Mouse (Mus musculus) c-Kit-positive CD71-negative TER-119-negative erythroid progenitor cells, embryonic 14.5 days (primary cell): ENCODE results near the gene Cdc42se2.

Experiments
- DNase-seq: peaks from one replicate; pipeline ENCODE4 v3.0.0-alpha.2; 2013; ENCODE audit warnings: low read depth

Gene Cdc42se2

GRCm38 (mm10) chr11:54793173-54793572 is 5.7 kb upstream of the Cdc42se2 start:
- DNase-seq: no peak

DNA sequence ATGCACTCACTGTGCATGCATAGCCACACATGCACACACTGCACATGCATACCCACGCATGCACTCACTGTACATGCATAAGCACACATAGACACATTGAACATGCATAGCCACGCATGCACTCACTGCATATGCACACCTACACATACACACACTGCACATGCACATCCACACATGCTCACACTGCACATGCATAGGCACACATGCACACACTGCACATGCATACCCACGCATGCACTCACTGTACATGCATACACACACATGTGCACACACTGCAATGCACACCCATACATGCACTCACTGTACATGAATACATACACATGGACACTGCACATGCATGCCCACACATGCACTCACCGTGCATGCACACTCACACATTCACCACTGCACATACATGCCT is 4.0 kb upstream of the Cdc42se2 start:
- no peak for DNase-seq

- no peak for DNase-seq
Measured at GRCm38 (mm10) chr11:54786858-54787487, 502 bp downstream of the Cdc42se2 start.

DNA sequence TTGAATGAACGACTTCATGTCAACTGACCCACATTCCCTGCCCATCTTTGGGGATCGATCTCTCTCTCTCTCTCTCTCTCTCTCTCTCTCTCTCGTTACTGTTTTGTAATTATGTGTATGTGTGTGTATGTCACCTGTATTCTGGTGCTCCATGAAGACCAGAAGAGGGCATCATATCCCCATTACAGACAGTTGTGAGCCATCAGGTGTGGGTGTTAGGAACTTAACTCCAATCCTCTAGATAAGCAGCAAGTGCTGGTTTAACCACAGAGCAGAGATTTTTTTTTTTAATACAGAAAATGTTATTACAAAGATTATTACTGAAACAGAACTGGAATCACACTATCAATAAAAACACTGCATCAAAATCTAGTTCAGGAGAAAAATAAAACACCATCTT is 1.9 kb downstream of the Cdc42se2 start:
- DNase-seq: no peak

DNA sequence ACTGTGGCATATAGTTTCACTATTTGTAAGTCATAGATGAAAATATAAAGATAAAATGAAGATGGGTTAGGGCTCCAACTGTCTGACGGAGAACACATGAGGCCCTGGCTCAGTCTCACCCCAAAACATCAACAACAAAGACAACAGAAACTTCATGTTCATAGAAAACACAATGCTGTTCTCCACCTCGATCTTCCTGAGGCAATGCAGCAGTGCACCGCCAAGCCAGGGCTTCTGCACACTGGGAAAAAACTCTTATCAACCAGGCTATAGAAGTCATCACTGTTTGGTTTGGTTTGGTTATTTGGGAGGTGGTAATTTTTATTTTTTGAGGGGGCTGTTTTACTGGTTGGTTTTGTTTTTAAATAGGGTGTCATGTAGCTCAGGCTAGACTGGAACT is 3.0 kb downstream of the Cdc42se2 start:
- no peak for DNase-seq

GRCm38 (mm10) chr11:54782253-54782652 is 5.2 kb downstream of the Cdc42se2 start:
- no peak for DNase-seq

DNA sequence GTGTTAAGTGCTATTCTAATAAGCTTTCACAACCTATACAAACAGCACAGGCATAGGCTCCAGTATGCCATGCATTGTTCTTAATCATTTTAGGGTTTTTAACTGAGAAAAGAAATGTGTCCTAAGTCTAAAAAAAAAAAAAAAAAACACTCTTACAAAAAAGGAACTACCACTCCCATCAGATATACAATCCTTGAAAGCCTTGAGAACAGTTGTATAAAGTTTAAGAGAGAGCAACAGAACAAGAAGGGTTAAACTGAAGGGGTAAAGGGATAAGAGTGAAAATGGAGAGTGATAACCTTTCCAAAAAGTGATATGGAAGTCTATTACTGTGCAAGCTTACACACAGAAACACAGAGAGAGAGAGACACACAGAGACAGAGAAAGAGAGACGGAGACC is 7.5 kb downstream of the Cdc42se2 start:
- no peak for DNase-seq

DNA sequence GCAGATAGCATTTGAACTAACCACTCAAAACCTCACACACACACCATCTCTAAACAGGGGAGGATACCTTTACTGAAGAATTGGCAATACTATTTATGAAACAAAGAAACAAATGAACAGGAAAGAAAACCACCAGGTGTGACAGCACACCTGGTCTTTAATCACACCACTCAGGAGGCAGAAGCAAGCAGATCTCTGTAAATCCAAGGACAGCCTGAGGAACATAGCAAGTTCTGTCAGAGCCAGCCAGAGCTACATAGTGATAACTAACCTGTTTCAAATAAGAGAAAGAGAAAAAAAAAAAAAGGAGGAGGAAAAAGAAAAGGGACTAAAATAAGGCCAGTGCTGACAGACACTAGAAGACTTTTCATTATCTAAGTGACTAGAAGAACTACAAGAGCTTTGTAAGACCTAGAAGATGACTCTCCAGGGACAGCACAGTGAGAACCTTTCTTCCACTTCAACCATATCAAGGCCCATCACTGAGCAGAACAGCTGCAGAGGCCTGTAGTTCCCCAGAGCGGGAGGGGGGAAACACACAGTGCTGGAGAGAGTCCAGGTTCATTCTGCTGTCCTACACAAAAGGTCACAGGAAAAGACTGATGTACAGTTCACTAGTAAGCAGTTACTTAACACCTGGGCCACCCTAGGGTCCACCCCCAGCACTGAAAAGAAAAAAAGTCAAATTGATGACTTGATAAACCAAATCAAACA is 9.2 kb downstream of the Cdc42se2 start:
- DNase-seq: no peak

GRCm38 (mm10) chr11:54777387-54778130 is 9.9 kb downstream of the Cdc42se2 start:
- no peak for DNase-seq

DNA sequence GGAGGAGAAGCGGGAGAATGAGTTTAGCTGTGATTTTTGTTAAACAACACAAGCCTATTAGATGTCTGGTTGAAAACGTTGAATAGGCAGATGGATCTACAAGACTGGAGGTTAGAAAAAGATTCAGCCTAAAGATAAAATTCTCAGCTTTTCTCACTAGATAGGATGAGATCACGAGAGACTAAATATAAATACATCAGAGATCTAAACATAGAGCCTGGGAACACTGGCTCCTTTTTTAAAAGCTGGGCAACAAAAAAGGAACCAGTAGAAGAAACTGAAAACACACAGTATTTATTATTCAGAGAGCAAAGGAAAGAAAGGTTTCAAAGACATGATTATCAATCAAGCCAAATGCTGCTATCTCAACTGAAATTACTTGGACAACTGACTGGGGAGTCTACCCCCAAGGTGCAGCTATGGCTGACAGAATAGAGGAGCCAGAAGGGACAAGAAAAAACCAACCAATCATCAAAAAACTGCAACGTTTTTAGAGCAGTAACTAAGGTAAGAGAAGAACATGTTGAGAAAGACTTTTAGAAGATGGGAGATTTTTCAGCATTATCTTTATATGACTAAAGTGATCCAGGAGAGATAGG is 10.6 kb downstream of the Cdc42se2 start:
- no peak for DNase-seq

DNA sequence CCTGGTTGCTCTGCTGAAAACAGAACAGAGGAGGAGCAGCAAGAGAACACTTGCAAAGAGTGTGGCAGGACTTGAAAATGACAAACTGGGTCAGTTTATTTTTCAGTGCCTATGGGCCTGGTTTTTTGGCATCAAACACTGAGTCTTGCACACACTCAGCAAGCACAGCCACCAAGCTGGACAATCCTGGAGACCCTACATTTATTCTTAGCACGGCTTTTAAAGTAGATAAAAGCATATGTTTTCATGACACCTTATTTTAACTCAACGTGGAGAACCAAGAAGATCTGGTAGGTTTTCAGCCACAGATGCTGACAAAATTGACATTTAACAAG is 11.1 kb downstream of the Cdc42se2 start:
- DNase-seq: no peak

DNA sequence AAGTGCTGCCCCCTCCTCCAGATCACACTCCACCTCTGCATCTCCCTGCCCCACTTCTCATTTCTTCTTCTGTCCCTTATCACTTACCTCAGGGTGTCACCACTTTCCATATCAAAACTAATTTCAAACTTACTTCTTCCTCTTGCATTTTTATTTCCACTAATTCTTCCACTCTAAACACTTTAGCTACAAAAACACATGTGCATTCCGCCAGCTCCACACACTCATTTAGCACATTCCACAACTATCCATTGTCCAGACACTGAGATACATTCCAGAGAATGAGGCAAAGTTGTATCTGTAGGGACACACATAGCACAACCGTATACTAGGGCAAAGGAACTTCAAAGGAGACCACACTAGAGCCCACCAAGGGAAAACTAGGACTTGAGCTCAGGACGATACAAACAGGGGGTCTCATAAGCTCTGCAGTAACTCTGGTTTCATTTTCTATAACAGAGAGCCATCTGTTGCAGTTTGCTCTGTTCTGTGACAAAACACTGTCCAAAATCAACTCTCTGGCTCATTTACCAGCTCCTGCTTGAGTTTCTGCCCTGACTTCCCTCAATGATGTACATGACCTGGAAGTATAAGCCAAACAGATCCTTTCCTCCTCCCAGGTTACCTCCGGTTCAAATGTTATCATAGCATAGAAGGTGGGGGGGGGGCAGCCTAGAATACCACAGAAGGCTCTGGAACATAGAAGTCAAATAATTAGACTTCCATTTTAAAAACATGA is 11.7 kb downstream of the Cdc42se2 start:
- no peak for DNase-seq

DNA sequence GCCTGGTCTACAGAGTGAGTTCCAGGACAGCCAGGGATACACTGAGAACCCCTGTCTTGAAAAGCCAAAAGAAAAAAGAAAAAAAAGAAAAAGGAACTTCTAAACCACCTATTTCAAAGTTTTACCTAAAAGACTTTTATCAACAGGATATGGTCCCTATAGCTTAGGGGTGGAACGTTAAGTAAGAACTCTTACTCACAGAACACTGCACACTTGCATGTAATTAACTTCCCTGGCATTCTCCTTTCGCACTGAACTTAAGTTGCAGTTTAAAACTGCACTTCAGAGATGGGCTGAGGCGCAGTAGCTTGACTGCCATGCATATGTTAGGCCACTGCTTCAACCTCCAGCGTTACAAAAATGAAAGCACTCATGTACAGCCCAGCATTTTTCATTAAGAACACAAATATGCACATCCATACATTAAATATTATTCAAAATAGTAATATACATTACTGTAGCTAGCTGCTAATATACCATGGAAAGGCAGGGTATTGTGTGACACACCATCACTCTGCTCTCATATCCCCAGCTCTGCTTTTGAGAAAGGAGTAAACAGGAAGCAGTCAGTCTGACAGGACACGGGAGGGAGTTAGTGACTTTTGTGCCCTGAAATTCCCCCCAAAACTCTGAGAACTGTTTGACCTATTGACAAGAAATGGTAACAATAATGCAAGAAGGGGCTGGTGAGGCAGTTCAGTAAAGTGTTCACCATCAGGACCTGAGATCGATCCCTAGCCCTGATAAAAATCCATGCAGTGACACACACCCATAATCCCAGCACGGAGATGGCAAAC is 13.0 kb downstream of the Cdc42se2 start:
- DNase-seq: no peak

DNA sequence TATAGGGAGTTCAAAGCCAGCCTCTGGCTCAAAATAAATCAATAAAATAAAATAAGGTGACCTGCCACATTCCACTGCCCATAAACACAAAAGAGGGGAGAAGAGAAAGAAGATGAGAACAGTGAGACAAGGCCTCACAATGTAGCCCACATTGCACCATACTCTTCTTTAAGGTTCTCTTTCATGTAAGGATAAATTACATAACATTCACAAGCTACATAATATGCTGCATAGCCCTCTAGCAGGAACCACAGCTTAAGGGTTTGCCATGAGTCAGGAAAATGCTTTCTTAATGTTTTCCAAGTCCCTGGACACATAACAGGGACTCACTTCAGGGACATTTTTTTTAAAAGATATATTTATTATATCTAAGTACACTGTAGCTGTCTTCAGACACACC is 15.9 kb downstream of the Cdc42se2 start:
- no peak for DNase-seq

- no peak for DNase-seq
Measured at GRCm38 (mm10) chr11:54769843-54770242, 17.6 kb downstream of the Cdc42se2 start.

- DNase-seq: no peak
Measured at GRCm38 (mm10) chr11:54768116-54768690, 19.3 kb downstream of the Cdc42se2 start.

GRCm38 (mm10) chr11:54764759-54765158 is 22.7 kb downstream of the Cdc42se2 start:
- no peak for DNase-seq

GRCm38 (mm10) chr11:54764026-54764425 is 23.4 kb downstream of the Cdc42se2 start:
- DNase-seq: no peak

- DNase-seq: no peak
Measured at GRCm38 (mm10) chr11:54762735-54763134, 24.7 kb downstream of the Cdc42se2 start.

DNA sequence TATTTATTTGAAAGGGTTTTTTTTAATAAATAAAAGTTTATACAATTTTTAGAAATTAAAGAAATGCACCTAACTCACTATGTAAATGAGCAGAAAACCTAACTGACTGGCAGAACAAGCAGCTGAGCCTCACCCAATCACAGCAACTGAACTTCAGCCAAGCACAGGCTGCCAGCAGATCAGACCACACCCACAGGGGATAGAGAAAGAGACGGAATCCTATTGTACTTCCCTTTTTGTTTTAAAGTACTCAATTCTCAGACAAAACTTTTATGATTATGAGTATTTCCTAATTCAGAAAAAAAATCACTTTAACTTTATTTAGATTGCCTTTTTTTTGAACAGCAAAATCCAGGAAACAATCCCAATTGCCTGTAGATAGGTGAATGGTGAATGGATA is 29.5 kb downstream of the Cdc42se2 start:
- no peak for DNase-seq

- DNase-seq: no peak
Measured at GRCm38 (mm10) chr11:54755148-54755664, 32.3 kb downstream of the Cdc42se2 start.
